In the genomic region with DNA sequence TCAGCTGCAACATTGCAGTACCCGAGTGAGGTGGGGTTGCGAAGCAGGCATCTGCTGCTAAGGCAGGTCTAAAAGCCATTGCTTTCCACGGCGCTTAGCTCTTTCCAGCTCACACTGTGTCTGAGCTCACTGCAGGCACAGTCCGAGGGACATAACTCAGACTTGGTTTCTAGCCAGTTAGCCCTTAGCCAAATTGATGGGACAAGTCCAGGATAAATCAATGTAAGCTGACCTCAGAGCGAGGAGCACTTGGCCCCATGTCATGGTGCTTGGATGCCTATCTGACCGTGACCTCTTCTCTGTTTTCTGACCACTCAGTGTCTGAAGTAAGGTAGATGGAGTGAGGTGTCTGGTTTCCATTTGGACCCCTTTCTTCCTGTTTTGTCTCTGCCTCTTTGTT, we compare ENCODE assay signal across 24 mouse cellular contexts. TPM values are rescaled to one million over a fixed set of nuclear protein-coding genes. Genes with fewer than 3 reads are reported as not detected.
DNase-seq lines count a peak whose midpoint lies in the region; ATAC-seq and TF ChIP-seq lines count a peak whose summit lies in the region.
"Had no signal": no experiment of that assay in that cellular context is flagged by ENCODE, and none has a peak within 500 bp of the region (broad histone marks: within the 10 kb centered on the region; RNA-seq: fewer than 3 reads in every experiment).

No protein-coding gene starts in this region.

- H3K27ac ChIP-seq in gastrocnemius, adult 2 months: peak overlapping the region; percentile 49
- peak overlapping the region; percentile 68; the same call in 1 of the 2 replicates for H3K27ac ChIP-seq in kidney, embryonic 14.5 days (ENCODE audit: low read depth, low read length)
- no peak overlapping the region for H3K27ac ChIP-seq in testis, adult 2 months (ENCODE audit: control insufficient read depth, insufficient read depth, low read depth, low read length)
- H3K27ac ChIP-seq: embryonic facial prominence, embryonic 12.5 days; forebrain, embryonic 15.5 days; heart, embryonic 15.5 days; layer of hippocampus, adult 2 months; limb, embryonic 12.5 days; liver, embryonic 14.5 days; lung, embryonic 15.5 days; stomach, postnatal 0 days had no signal

- DNase-seq in gastrocnemius, adult 2 months: no peak
- DNase-seq in gastrocnemius, postnatal 14 days: no peak
- DNase-seq in kidney, adult 11 months: no peak
- no peak for DNase-seq in testis, postnatal 10 days (ENCODE audit: low spot score)
- DNase-seq in layer of hippocampus, adult 9-11 months: no peak
- DNase-seq: cerebellum, adult 11-12 months; cerebellum, postnatal 10 days; heart, postnatal 4 days; kidney, postnatal 10 days had no signal

- no peaks in the 10 kb centered on the region for H3K9me3 ChIP-seq in kidney, embryonic 14.5 days (ENCODE audit: control insufficient read depth, low read length)
- H3K9me3 ChIP-seq: embryonic facial prominence, embryonic 12.5 days; forebrain, embryonic 15.5 days; heart, embryonic 15.5 days; limb, embryonic 12.5 days; lung, embryonic 15.5 days had no signal

- intact Hi-C loops in gastrocnemius, adult 2 months (cut with DNase I): no loop called here
- intact Hi-C loops in gastrocnemius, postnatal 14 days (cut with DNase I; ENCODE audit: low total_unique reads): no loop called here

- no peak for TF ChIP-seq POLR2A in testis, adult 2 months (IDR thresholded peaks at IDR 0.05; ENCODE audit: control insufficient read depth, low read depth, low read length)

- H3K4me1 ChIP-seq in kidney, embryonic 14.5 days (ENCODE audit: control insufficient read depth, insufficient read depth, low read length): peaks cover 23% of the 10 kb centered on the region
- no peaks in the 10 kb centered on the region for H3K4me1 ChIP-seq in testis, adult 2 months (ENCODE audit: control insufficient read depth, insufficient read depth, low read length)
- H3K4me1 ChIP-seq: embryonic facial prominence, embryonic 12.5 days; limb, embryonic 12.5 days; lung, embryonic 15.5 days had no signal

- TF ChIP-seq CTCF in gastrocnemius, adult 2 months (IDR thresholded peaks at IDR 0.05): no peak
- no peak for TF ChIP-seq CTCF in testis, adult 2 months (IDR thresholded peaks at IDR 0.05; ENCODE audit: control insufficient read depth, insufficient read depth, insufficient replicate concordance, low read depth, low read length)

- no peak overlapping the region for H3K4me3 ChIP-seq in gastrocnemius, adult 2 months
- H3K4me3 ChIP-seq in kidney, embryonic 14.5 days (ENCODE audit: low read length): no peak overlapping the region
- H3K4me3 ChIP-seq in testis, adult 2 months (ENCODE audit: control insufficient read depth, low read depth, low read length): peak overlapping the region; percentile 50
- H3K4me3 ChIP-seq: embryonic facial prominence, embryonic 12.5 days; erythroblast, embryonic 14.5 days; forebrain, embryonic 15.5 days; heart, embryonic 15.5 days; layer of hippocampus, adult 2 months; limb, embryonic 12.5 days; lung, embryonic 15.5 days had no signal

- ATAC-seq in kidney, embryonic 14.5 days (ENCODE audit: low FRiP score, low TSS enrichment): peak; percentile 71
- ATAC-seq: forebrain, embryonic 15.5 days; inflammation-experienced regulatory T-cells, adult 6 months had no signal

- H3K27me3 ChIP-seq in kidney, embryonic 14.5 days (ENCODE audit: control insufficient read depth, insufficient read depth, low read length): no peaks in the 10 kb centered on the region
- H3K27me3 ChIP-seq in testis, adult 2 months (ENCODE audit: control insufficient read depth, insufficient read depth, low read length): no peaks in the 10 kb centered on the region
- H3K27me3 ChIP-seq: embryonic facial prominence, embryonic 12.5 days; forebrain, embryonic 15.5 days; heart, embryonic 15.5 days; limb, embryonic 12.5 days; lung, embryonic 15.5 days had no signal

- 35% methylated on average over 7 of the region's 7 CpGs for WGBS in kidney, embryonic 14.5 days

- peaks cover 89% of the 10 kb centered on the region for H3K36me3 ChIP-seq in kidney, embryonic 14.5 days (ENCODE audit: control insufficient read depth, insufficient read depth, low read length)
- peaks cover 11% of the 10 kb centered on the region for H3K36me3 ChIP-seq in testis, adult 2 months (ENCODE audit: control insufficient read depth, insufficient read depth, low read length)

- no peak overlapping the region for H3K9ac ChIP-seq in kidney, embryonic 14.5 days (ENCODE audit: low read depth, low read length)
- H3K9ac ChIP-seq: embryonic facial prominence, embryonic 12.5 days; forebrain, embryonic 15.5 days; heart, embryonic 15.5 days; limb, embryonic 12.5 days; liver, embryonic 14.5 days; lung, embryonic 15.5 days had no signal

- 0 out of 2 replicates have a peak overlapping the region, but pooled peaks have one; percentile 1 for H3K4me2 ChIP-seq in kidney, embryonic 14.5 days (replicated peaks; ENCODE audit: low read depth, low read length)
- H3K4me2 ChIP-seq: embryonic facial prominence, embryonic 12.5 days; forebrain, embryonic 15.5 days; heart, embryonic 15.5 days; limb, embryonic 12.5 days; lung, embryonic 15.5 days had no signal

RNA-seq across cellular contexts. Expression of gene Ubqln4, which starts 10.4 kb away (rescaled TPM):
- total RNA-seq in gastrocnemius, adult 2 months (2021): 10 to 100 TPM; 78.2 to 90.2 TPM
- total RNA-seq in gastrocnemius, postnatal 14 days (2021): 10 to 100 TPM; 42.0 to 45.5 TPM
- 51.4 and 73.4 TPM in 2 replicates for polyA plus RNA-seq in kidney, embryonic 14.5 days (2014; fragmentation: Nextera tagmentation; extraction: Ambion mirVana)
- polyA plus RNA-seq in testis, adult 2 months (2012; rRNA removed): 51.4 and 55.3 TPM in 2 replicates

RNA-seq across cellular contexts. Expression of gene Lamtor2, which starts 11.1 kb away (rescaled TPM):
- 100 to 1,000 TPM in 1 of 2 experiments, 10 to 100 TPM in 1; 70.9 to 104 TPM for total RNA-seq in gastrocnemius, adult 2 months (2021)
- total RNA-seq in gastrocnemius, postnatal 14 days (2021): 10 to 100 TPM; 78.3 to 80.4 TPM
- polyA plus RNA-seq in kidney, embryonic 14.5 days (2014; fragmentation: Nextera tagmentation; extraction: Ambion mirVana): 81.7 and 165 TPM in 2 replicates
- 46.9 and 53.9 TPM in 2 replicates for polyA plus RNA-seq in testis, adult 2 months (2012; rRNA removed)

RNA-seq across cellular contexts. Expression of gene Ssr2, which starts 11.7 kb away (rescaled TPM):
- 10 to 100 TPM; 41.1 to 54.8 TPM for total RNA-seq in gastrocnemius, adult 2 months (2021)
- 10 to 100 TPM; 80.7 to 98.2 TPM for total RNA-seq in gastrocnemius, postnatal 14 days (2021)
- 260 and 303 TPM in 2 replicates for polyA plus RNA-seq in kidney, embryonic 14.5 days (2014; fragmentation: Nextera tagmentation; extraction: Ambion mirVana)
- 128 and 161 TPM in 2 replicates for polyA plus RNA-seq in testis, adult 2 months (2012; rRNA removed)

RNA-seq across cellular contexts. Expression of gene Rab25, which starts 15.9 kb away (rescaled TPM):
- total RNA-seq in gastrocnemius, adult 2 months (2021): not detected
- not detected for total RNA-seq in gastrocnemius, postnatal 14 days (2021)
- 14.2 and 16.7 TPM in 2 replicates for polyA plus RNA-seq in kidney, embryonic 14.5 days (2014; fragmentation: Nextera tagmentation; extraction: Ambion mirVana)
- 0.10 and 1.9 TPM in 2 replicates for polyA plus RNA-seq in testis, adult 2 months (2012; rRNA removed)
- total RNA-seq: adrenal gland, adult 18-20 months; heart, postnatal 4 days; layer of hippocampus, adult 2 months; left cerebral cortex, postnatal 14 days had no signal
- polyA plus RNA-seq: erythroblast, embryonic 14.5 days; inflammation-experienced regulatory T-cells, adult 6 months; midbrain, embryonic 14.5 days had no signal

RNA-seq across cellular contexts. Expression of gene Mex3a, which starts 31.8 kb away (rescaled TPM):
- total RNA-seq in gastrocnemius, adult 2 months (2021): under 1 TPM; 0.15 to 0.20 TPM
- total RNA-seq in gastrocnemius, postnatal 14 days (2021): 1 to 10 TPM in 1 of 2 experiments, under 1 TPM in 1; 0.64 to 1.6 TPM
- polyA plus RNA-seq in kidney, embryonic 14.5 days (2014; fragmentation: Nextera tagmentation; extraction: Ambion mirVana): 31.6 and 32.2 TPM in 2 replicates
- polyA plus RNA-seq in testis, adult 2 months (2012; rRNA removed): 1.4 and 1.5 TPM in 2 replicates
